Mouse (Mus musculus): ENCODE results near the gene Trappc1. TPM values are rescaled to one million over a fixed set of nuclear protein-coding genes. Genes with fewer than 3 reads are reported as not detected.

Trappc1 gene
- polyA plus RNA-seq, 1 experiment from 2014 or later, result 171 TPM

- TF ChIP-seq CTCF (IDR thresholded peaks at IDR 0.05; ENCODE audit: low read depth), result no peak
- Histone ChIP-seq H3K27ac (no peak overlapping the region), H3K27me3 (ENCODE audit: insufficient read depth, low read length) (no peaks in the 10 kb centered on the region), H3K4me3 (replicated peaks; ENCODE audit: low read depth, low read length) (no peak overlapping the region), H3K36me3 (ENCODE audit: insufficient read depth, low read length) (peaks cover 93% of the 10 kb centered on the region), H3K4me2 (ENCODE audit: low read length) (no peak overlapping the region), H3K4me1 (replicated peaks; ENCODE audit: insufficient read depth, low read length) (no peaks in the 10 kb centered on the region), H3K9ac (ENCODE audit: low read depth, low read length) (no peak overlapping the region), H3K9me3 (replicated peaks; ENCODE audit: low read length) (no peaks in the 10 kb centered on the region)
- no peak for ATAC-seq (replicated peaks; ENCODE audit: low FRiP score, low read depth)
- 69% methylated on average over 12 of the region's 12 CpGs for WGBS
- no peak for DNase-seq (ENCODE audit: low spot score)
Measured at GRCm38 (mm10) chr11:69357690-69358089, 33.9 kb downstream of the Trappc1 start.

GRCm38 (mm10) chr11:69362021-69362420 lies 38.2 kb downstream of the Trappc1 start:
- H3K4me1 ChIP-seq (replicated peaks; ENCODE audit: insufficient read depth, low read length), result peaks cover 26% of the 10 kb centered on the region
- 59% methylated on average over 7 of the region's 7 CpGs for WGBS
- no peak overlapping the region for H3K27ac ChIP-seq
- peaks cover 55% of the 10 kb centered on the region for H3K36me3 ChIP-seq (ENCODE audit: insufficient read depth, low read length)
- H3K9ac ChIP-seq (ENCODE audit: low read depth, low read length), result no peak overlapping the region
- no peaks in the 10 kb centered on the region for H3K27me3 ChIP-seq (ENCODE audit: insufficient read depth, low read length)
- H3K9me3 ChIP-seq (replicated peaks; ENCODE audit: low read length), result no peaks in the 10 kb centered on the region
- H3K4me2 ChIP-seq (ENCODE audit: low read length), result no peak overlapping the region
- no peak for DNase-seq (ENCODE audit: low spot score)
- no peak overlapping the region for H3K4me3 ChIP-seq (replicated peaks; ENCODE audit: low read depth, low read length)
- TF ChIP-seq CTCF (IDR thresholded peaks at IDR 0.05; ENCODE audit: low read depth), result no peak
- no peak for ATAC-seq (replicated peaks; ENCODE audit: low FRiP score, low read depth)

GRCm38 (mm10) chr11:69362479-69362878 lies 38.7 kb downstream of the Trappc1 start:
- TF ChIP-seq CTCF (IDR thresholded peaks at IDR 0.05; ENCODE audit: low read depth), result peak; percentile 52
- no peak overlapping the region for H3K27ac ChIP-seq
- H3K4me1 ChIP-seq (replicated peaks; ENCODE audit: insufficient read depth, low read length), result peaks cover 26% of the 10 kb centered on the region
- ATAC-seq (replicated peaks; ENCODE audit: low FRiP score, low read depth), result no peak
- H3K36me3 ChIP-seq (ENCODE audit: insufficient read depth, low read length), result peaks cover 50% of the 10 kb centered on the region
- 73% methylated on average over 2 of the region's 2 CpGs for WGBS
- H3K9ac ChIP-seq (ENCODE audit: low read depth, low read length), result no peak overlapping the region
- H3K27me3 ChIP-seq (ENCODE audit: insufficient read depth, low read length), result no peaks in the 10 kb centered on the region
- DNase-seq (ENCODE audit: low spot score), result peak; percentile 68
- no peak overlapping the region for H3K4me3 ChIP-seq (replicated peaks; ENCODE audit: low read depth, low read length)
- no peaks in the 10 kb centered on the region for H3K9me3 ChIP-seq (replicated peaks; ENCODE audit: low read length)
- H3K4me2 ChIP-seq (ENCODE audit: low read length), result no peak overlapping the region

- Histone ChIP-seq H3K4me3 (replicated peaks; ENCODE audit: low read depth, low read length) (peak overlapping the region; percentile 20; the same call in 1 of the 2 replicates), H3K9ac (ENCODE audit: low read depth, low read length) (0 out of 2 replicates have a peak overlapping the region, but pooled peaks have one; percentile 18), H3K27ac (peak overlapping the region; percentile 100), H3K4me2 (ENCODE audit: low read length) (peak overlapping the region; percentile 89), H3K4me1 (replicated peaks; ENCODE audit: insufficient read depth, low read length) (peaks cover 26% of the 10 kb centered on the region), H3K9me3 (replicated peaks; ENCODE audit: low read length) (no peaks in the 10 kb centered on the region), H3K27me3 (ENCODE audit: insufficient read depth, low read length) (no peaks in the 10 kb centered on the region), H3K36me3 (ENCODE audit: insufficient read depth, low read length) (peaks cover 34% of the 10 kb centered on the region)
- 27% methylated on average over 8 of the region's 8 CpGs for WGBS
- no peak for TF ChIP-seq CTCF (IDR thresholded peaks at IDR 0.05; ENCODE audit: low read depth)
- DNase-seq (ENCODE audit: low spot score) (no peak), ATAC-seq (replicated peaks; ENCODE audit: low FRiP score, low read depth) (no peak)
Measured at GRCm38 (mm10) chr11:69364376-69364775, 40.6 kb downstream of the Trappc1 start.

GRCm38 (mm10) chr11:69364910-69365309 lies 41.1 kb downstream of the Trappc1 start:
- no peak for TF ChIP-seq CTCF (IDR thresholded peaks at IDR 0.05; ENCODE audit: low read depth)
- H3K4me3 ChIP-seq (replicated peaks; ENCODE audit: low read depth, low read length), result peak overlapping the region; percentile 20; the same call in 1 of the 2 replicates
- H3K27me3 ChIP-seq (ENCODE audit: insufficient read depth, low read length), result no peaks in the 10 kb centered on the region
- H3K9me3 ChIP-seq (replicated peaks; ENCODE audit: low read length), result no peaks in the 10 kb centered on the region
- peak overlapping the region; percentile 61 for H3K9ac ChIP-seq (ENCODE audit: low read depth, low read length)
- H3K4me2 ChIP-seq (ENCODE audit: low read length), result peak overlapping the region; percentile 89
- H3K36me3 ChIP-seq (ENCODE audit: insufficient read depth, low read length), result peaks cover 29% of the 10 kb centered on the region
- peaks cover 26% of the 10 kb centered on the region for H3K4me1 ChIP-seq (replicated peaks; ENCODE audit: insufficient read depth, low read length)
- DNase-seq (ENCODE audit: low spot score), result peak; percentile 95
- 0% methylated on average over 6 of the region's 6 CpGs for WGBS
- ATAC-seq (replicated peaks; ENCODE audit: low FRiP score, low read depth), result peak; percentile 61
- H3K27ac ChIP-seq, result peak overlapping the region; percentile 100

GRCm38 (mm10) chr11:69365722-69366121 lies 41.9 kb downstream of the Trappc1 start:
- Histone ChIP-seq H3K4me1 (replicated peaks; ENCODE audit: insufficient read depth, low read length) (peaks cover 26% of the 10 kb centered on the region), H3K36me3 (ENCODE audit: insufficient read depth, low read length) (peaks cover 21% of the 10 kb centered on the region), H3K27ac (peak overlapping the region; percentile 100), H3K9ac (ENCODE audit: low read depth, low read length) (peak overlapping the region; percentile 61), H3K27me3 (ENCODE audit: insufficient read depth, low read length) (no peaks in the 10 kb centered on the region), H3K4me2 (ENCODE audit: low read length) (peak overlapping the region; percentile 89), H3K4me3 (replicated peaks; ENCODE audit: low read depth, low read length) (peak overlapping the region; percentile 99), H3K9me3 (replicated peaks; ENCODE audit: low read length) (no peaks in the 10 kb centered on the region)
- 13% methylated on average over 6 of the region's 6 CpGs for WGBS
- no peak for TF ChIP-seq CTCF (IDR thresholded peaks at IDR 0.05; ENCODE audit: low read depth)
- ATAC-seq (replicated peaks; ENCODE audit: low FRiP score, low read depth) (no peak), DNase-seq (ENCODE audit: low spot score) (no peak)

Measured in kidney, postnatal 0 days (tissue).